Comparison of ENCODE assay signal across 10 mouse cellular contexts in the genomic region with DNA sequence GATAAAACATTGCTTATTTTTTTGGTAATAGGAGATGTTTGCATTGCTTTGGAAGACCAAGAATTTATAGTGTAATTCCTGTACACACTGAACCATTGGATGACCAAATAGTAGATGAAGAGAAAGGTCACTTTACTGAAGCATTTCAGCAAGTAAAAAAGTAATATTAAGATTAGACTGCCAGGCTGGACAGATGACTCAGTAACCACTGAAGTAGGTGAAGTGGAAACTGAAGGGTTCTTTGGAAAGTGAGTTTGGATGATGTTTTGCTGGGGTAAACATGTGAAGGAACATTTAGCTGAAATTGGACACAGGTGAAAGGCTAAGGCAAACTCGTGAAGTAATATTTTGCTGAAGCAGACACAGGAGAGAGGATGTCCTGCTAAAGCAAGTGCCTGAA.
"Had no signal": no experiment of that assay in that cellular context is flagged by ENCODE, and none has a peak within 500 bp of the region (broad histone marks: within the 10 kb centered on the region; RNA-seq: fewer than 3 reads in every experiment).

No protein-coding gene starts in this region.

- DNase-seq: kidney, adult 11 months; kidney, adult 8-10 months; kidney, postnatal 10 days; kidney, postnatal 36 days; liver; lung, embryonic 14.5 days; retina, postnatal 1 day; right cerebral cortex, postnatal 25 days; spleen, adult 18-20 months; thymus, postnatal 25 days had no signal
